Mouse (Mus musculus) forebrain, embryonic 13.5 days (tissue): Measurements from ENCODE around the gene Nova2. TPM values are rescaled to one million over a fixed set of nuclear protein-coding genes. Genes with fewer than 3 reads are reported as not detected.
A peak's percentile ranks its signal among the peaks of the same experiment; 100 is the strongest.

ENCODE experiments used
- ATAC-seq: fragments of 200-750 bp; cut with Nextera tagmentation; 2 replicates; pipeline ENCODE4 v1.8.0; 2017
- H3K27ac ChIP-seq: fragments of 300-500 bp; sonication (generic); 2 replicates; pipeline ENCODE4 v1.5.1; 2015; ENCODE audit warnings: inconsistent platforms, mild to moderate bottlenecking, moderate library complexity
- H3K27me3 ChIP-seq: fragments of 300-500 bp; sonication (generic); 2 replicates; pipeline ENCODE4 v1.6.1; 2015; ENCODE audit warnings: mild to moderate bottlenecking, inconsistent platforms
- H3K36me3 ChIP-seq: fragments of 300-500 bp; sonication (generic); 2 replicates; pipeline ENCODE4 v1.6.1; 2015; ENCODE audit warnings: mild to moderate bottlenecking, inconsistent platforms; ENCODE audit not compliant: poor library complexity, severe bottlenecking
- H3K4me1 ChIP-seq: fragments of 300-500 bp; sonication (generic); 2 replicates; pipeline ENCODE4 v1.6.1; 2015; ENCODE audit warnings: inconsistent platforms
- H3K4me2 ChIP-seq: fragments of 300-500 bp; sonication (generic); 2 replicates; pipeline ENCODE4 v1.6.1; 2015; ENCODE audit warnings: inconsistent platforms, mild to moderate bottlenecking, moderate library complexity
- H3K4me3 ChIP-seq: fragments of 300-500 bp; sonication (generic); 2 replicates; pipeline ENCODE4 v1.5.1; 2015; ENCODE audit warnings: mild to moderate bottlenecking, inconsistent platforms
- H3K9ac ChIP-seq: fragments of 300-500 bp; sonication (generic); 2 replicates; pipeline ENCODE4 v1.6.1; 2015; ENCODE audit warnings: mild to moderate bottlenecking, inconsistent platforms
- H3K9me3 ChIP-seq: fragments of 300-500 bp; sonication (generic); replicated peaks from 2 replicates; pipeline ENCODE4 v1.6.1; 2016; ENCODE audit warnings: inconsistent platforms
- WGBS: fragments of 180-500 bp; shearing (Covaris S2); methylation state at CpG from one replicate; pipeline ENCODE4 v1.1.7; 2015; 5-methylcytosine and 5-hydroxymethylcytosine counted together
- polyA plus RNA-seq: library from polyadenylated mRNA; unstranded; fragments of >200 nt; fragmentation: Nextera tagmentation; extraction: Ambion mirVana; gene quantifications from 2 replicates; pipeline ENCODE4 v1.2.1, GENCODE M21; 2015

Nova2 gene
- polyA plus RNA-seq, 1 experiment from 2014 or later = 12.3 TPM

DNA sequence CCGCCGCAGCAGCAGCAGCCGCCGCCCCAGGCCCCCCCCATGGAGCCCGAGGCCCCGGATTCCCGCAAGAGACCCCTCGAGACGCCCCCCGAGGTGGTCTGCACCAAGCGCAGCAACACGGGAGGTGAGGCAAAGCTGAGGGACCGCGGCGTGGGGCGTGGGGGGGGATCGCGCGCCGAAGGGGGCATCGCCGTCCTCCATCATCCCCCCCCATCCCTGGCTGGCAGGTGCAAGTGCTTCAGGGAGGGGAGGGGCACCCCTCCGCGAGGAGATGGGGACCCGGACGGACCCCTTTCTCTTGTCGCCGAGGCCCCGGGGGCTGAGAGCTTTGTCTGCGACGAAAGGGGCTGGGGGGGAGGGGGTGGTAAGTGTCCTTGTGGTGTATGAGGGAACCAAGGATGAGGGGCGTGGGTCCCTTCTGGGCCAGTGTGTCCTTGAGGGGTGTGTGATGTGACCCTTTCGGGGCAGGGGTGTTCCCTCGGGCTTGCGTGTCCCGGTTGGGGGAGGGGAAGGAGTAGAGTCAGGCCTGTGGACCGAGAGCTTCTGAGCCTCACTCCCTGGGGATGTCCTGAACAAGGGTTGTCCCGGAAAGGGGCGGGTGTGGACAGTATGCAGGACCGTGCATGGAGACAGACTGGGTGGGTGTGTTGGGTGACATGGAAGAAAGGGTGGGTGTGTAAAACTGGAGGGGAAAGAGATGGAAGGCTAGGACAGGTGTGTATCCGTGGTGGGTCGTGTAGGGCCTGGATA is 528 bp downstream of the Nova2 start:
- 0% methylated on average over 33 of the region's 42 CpGs for WGBS
- ATAC-seq = peak; percentile 30
- H3K4me2 ChIP-seq = peak overlapping the region; percentile 92

DNA sequence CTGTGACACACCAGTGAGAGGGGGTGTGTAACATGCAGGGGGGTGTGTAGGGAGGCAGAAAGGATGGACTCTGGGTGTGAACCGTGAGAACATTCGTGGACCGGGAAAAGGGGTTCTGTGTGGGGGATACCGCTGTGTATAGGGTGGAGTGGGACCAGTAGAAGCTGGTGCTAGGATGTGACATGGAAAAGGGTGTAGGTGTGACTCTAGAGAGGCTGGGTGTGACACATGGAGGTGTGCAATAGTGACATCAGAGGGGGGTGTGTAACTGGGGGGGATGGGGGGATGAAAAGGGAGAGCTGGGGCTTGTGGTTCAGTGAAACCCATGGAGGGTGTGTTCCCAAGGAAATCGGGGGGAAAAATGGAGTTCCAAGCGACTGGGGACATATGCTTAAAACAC is 1.2 kb downstream of the Nova2 start:
- no peaks in the 10 kb centered on the region for H3K36me3 ChIP-seq
- peak; percentile 9; the same call in 1 of the 2 replicates for ATAC-seq
- no peaks in the 10 kb centered on the region for H3K27me3 ChIP-seq
- peak overlapping the region; percentile 92 for H3K4me2 ChIP-seq
- H3K4me1 ChIP-seq = peaks cover 73% of the 10 kb centered on the region
- 54% methylated on average over 6 of the region's 6 CpGs for WGBS
- no peaks in the 10 kb centered on the region for H3K9me3 ChIP-seq
- peak overlapping the region; percentile 99 for H3K9ac ChIP-seq
- H3K27ac ChIP-seq = peak overlapping the region; percentile 94
- peak overlapping the region; percentile 95 for H3K4me3 ChIP-seq

More for the DNA sequence above, 528 bp downstream of the Nova2 start:
- Histone ChIP-seq H3K36me3 (no peaks in the 10 kb centered on the region), H3K4me3 (peak overlapping the region; percentile 95), H3K9me3 (no peaks in the 10 kb centered on the region), H3K9ac (peak overlapping the region; percentile 99), H3K27ac (peak overlapping the region; percentile 94), H3K4me1 (peaks cover 71% of the 10 kb centered on the region), H3K27me3 (no peaks in the 10 kb centered on the region)

DNA sequence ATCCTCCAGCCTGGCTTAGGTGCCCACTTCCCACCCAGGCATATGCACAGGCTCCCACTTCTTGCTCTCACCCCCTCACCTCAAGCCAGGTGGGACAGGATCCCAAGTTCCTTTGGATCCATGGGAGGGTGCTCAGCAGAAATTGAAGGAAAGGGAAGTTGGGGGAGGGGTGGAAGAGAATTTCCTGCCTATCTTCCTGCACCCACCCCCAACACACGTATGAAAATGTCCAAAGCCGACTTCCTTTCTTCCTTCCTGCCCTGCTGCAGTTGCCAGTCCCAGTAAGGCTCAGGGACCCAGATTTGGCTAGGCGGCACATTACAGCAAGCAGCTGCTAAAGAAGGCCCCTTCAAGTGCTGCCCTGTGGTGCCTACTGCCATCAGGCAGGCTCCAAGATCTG is 2.1 kb downstream of the Nova2 start:
- peak overlapping the region; percentile 94; the same call in 1 of the 2 replicates for H3K27ac ChIP-seq
- 57% methylated on average over 3 of the region's 3 CpGs for WGBS

DNA sequence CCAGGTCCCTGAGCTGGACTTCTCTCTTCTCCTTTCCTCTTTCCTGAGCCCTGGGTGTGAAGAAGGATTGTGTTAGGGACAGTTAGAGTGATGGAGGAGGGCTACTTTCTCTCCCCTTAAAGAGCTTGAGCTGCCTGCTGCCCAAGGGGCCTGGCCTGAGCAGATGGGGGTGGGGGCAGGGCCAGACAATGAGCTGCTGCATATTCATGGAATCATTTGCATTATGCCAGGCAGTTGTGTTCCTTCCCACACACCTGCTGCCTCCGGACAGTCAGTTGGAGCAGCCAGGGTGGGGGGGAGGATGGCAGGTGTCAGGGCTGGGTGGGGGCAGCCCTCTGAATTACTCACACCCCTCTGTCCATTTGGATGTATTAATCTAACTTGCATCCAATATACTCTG is 16.7 kb downstream of the Nova2 start:
- Histone ChIP-seq H3K27ac (peak overlapping the region; percentile 88), H3K4me2 (peak overlapping the region; percentile 49), H3K9me3 (no peaks in the 10 kb centered on the region), H3K4me1 (peaks cover 45% of the 10 kb centered on the region), H3K4me3 (peak overlapping the region; percentile 16; the same call in 1 of the 2 replicates), H3K36me3 (peaks cover 40% of the 10 kb centered on the region), H3K27me3 (no peaks in the 10 kb centered on the region), H3K9ac (peak overlapping the region; percentile 48; the same call in 1 of the 2 replicates)
- peak; percentile 86 for ATAC-seq
- 0% methylated on average over 1 of the region's 1 CpGs for WGBS

More for the DNA sequence above, 2.1 kb downstream of the Nova2 start:
- no peak for ATAC-seq
- Histone ChIP-seq H3K4me1 (peaks cover 66% of the 10 kb centered on the region), H3K4me3 (peak overlapping the region; percentile 95), H3K9ac (0 out of 2 replicates have a peak overlapping the region, but pooled peaks have one; percentile 99), H3K27me3 (no peaks in the 10 kb centered on the region), H3K9me3 (no peaks in the 10 kb centered on the region), H3K4me2 (peak overlapping the region; percentile 92), H3K36me3 (no peaks in the 10 kb centered on the region)

DNA sequence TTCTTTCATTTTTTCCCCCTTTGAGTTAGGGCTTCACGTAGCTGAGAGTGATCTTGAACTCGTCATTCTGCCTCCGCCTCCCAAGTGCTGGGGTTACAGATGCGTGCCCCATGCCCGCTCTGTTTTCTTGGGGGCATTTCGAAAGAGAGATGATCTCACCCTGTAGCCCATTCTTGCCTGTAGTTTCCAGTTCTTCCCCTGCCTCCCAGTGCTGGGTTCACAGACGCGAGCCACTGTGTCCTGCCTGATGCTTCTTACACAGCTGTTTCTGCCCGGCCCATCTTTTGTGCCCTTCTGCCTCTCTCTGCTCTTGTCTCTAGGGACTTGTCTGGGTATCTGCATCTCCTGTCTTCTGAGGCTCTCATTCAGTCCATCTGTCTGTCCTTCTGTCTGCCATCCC is 17.1 kb downstream of the Nova2 start:
- H3K9ac ChIP-seq = peak overlapping the region; percentile 22; the same call in 1 of the 2 replicates
- no peak overlapping the region for H3K4me3 ChIP-seq
- peak; percentile 39 for ATAC-seq
- no peaks in the 10 kb centered on the region for H3K9me3 ChIP-seq
- H3K4me2 ChIP-seq = peak overlapping the region; percentile 49
- H3K36me3 ChIP-seq = peaks cover 44% of the 10 kb centered on the region
- peaks cover 46% of the 10 kb centered on the region for H3K4me1 ChIP-seq
- no peaks in the 10 kb centered on the region for H3K27me3 ChIP-seq
- peak overlapping the region; percentile 88 for H3K27ac ChIP-seq
- WGBS = 44% methylated on average over 9 of the region's 9 CpGs

DNA sequence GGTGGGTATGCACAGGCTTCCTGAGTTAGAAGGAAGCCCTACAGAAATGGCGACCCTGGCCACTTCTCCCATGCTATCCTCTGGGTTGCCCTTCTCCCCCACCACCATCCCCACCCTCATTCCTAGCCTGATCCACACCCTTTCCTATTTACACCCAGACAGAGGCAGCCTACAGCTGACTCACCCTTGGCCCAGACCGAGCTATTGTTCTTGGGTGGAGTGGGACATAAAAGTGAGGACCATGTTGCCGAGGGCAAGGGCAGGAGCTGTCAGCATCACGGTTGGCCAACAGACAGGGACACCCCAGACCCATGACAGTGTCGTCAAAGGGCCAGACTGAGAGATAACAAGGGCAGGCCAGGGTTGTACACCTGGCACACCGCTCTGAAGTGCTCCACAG is 22.5 kb downstream of the Nova2 start:
- Histone ChIP-seq H3K9ac (0 out of 2 replicates have a peak overlapping the region, but pooled peaks have one; percentile 43), H3K9me3 (no peaks in the 10 kb centered on the region), H3K27ac (peak overlapping the region; percentile 95), H3K4me2 (no peak overlapping the region), H3K27me3 (no peaks in the 10 kb centered on the region), H3K4me3 (no peak overlapping the region), H3K4me1 (peaks cover 48% of the 10 kb centered on the region), H3K36me3 (peaks cover 49% of the 10 kb centered on the region)
- 53% methylated on average over 6 of the region's 6 CpGs for WGBS
- no peak for ATAC-seq

DNA sequence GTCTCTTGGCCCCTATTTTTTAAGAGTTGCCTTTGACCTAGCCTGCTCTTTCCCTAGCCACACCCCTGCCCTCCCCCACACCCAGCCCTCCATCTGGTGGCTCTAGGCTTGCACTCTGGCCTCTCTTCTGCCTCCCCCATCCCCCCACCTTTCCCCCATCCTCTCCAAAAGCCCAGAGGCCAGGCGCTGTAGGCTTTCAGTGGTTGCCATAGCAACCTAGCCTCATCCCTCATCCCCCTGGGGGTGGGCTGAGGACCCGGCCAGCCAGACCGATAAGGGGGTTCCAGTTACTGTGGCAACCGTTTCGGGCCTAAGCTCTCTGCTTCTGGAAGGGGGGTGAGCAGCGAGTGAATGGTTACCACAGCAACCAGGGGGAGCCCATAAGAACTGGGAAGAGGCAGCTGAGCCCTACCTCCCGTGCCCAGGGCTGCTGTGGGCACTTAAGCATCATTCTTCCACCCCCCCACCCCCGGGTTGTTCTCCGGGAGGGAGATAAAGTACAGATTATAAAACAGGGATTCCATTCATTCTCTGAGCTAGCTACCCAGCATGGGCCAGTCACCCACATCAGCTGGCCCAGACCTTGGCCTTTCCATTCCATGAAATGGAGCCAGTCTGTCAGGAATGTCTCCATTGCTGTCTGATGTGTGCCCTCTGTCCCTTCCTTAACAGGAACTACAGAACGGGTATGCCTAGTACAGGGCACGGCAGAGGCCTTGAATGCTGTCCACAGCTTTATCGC is 24.3 kb downstream of the Nova2 start:
- ATAC-seq = peak; percentile 92
- no peaks in the 10 kb centered on the region for H3K9me3 ChIP-seq
- H3K4me1 ChIP-seq = peaks cover 42% of the 10 kb centered on the region
- H3K27ac ChIP-seq = peak overlapping the region; percentile 95
- WGBS = 11% methylated on average over 12 of the region's 12 CpGs
- peak overlapping the region; percentile 27 for H3K9ac ChIP-seq
- peaks cover 61% of the 10 kb centered on the region for H3K36me3 ChIP-seq
- H3K4me2 ChIP-seq = peak overlapping the region; percentile 53
- peak overlapping the region; percentile 20 for H3K4me3 ChIP-seq
- no peaks in the 10 kb centered on the region for H3K27me3 ChIP-seq

DNA sequence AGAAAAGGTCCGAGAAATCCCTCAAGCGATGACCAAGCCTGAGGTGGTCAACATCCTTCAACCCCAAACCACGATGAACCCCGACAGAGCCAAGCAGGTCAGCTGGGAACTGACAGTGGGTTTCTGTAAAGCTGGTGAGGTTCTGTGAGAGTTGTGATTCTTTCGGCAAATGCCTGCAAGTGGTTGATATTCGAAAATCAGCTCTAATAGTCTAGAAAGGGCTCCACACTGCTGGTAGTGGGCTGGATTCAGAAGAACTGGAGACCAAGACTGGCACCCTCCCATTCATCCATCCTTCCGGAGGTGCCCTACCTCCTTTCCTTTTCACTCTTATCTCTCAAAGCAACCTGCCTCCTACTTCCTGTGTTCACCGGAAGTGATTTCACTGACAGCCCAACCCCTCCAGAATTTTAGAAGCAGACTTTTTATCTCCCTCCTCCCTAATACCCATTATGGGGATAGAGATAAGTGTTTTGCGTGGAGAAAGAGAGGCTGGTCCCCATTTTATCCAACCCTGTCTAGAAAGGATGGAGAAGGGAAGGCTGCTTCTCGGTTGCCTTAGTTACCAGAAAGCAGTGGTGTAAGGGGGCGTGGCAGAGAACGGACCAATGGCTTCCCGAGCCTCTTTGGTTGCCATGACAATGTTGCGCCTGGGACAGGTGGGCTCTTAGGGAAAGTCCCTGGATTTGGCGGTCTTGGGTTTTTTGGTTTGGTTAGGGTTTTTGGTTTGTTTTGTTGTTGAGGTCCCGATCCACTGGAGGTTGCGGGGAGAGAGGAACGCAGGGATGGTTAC is 25.0 kb downstream of the Nova2 start:
- Histone ChIP-seq H3K27ac (peak overlapping the region; percentile 95), H3K4me2 (peak overlapping the region; percentile 53), H3K27me3 (no peaks in the 10 kb centered on the region), H3K4me3 (peak overlapping the region; percentile 20), H3K4me1 (peaks cover 42% of the 10 kb centered on the region), H3K36me3 (peaks cover 59% of the 10 kb centered on the region), H3K9ac (peak overlapping the region; percentile 27), H3K9me3 (no peaks in the 10 kb centered on the region)
- ATAC-seq = peak; percentile 50
- WGBS = 14% methylated on average over 18 of the region's 18 CpGs

DNA sequence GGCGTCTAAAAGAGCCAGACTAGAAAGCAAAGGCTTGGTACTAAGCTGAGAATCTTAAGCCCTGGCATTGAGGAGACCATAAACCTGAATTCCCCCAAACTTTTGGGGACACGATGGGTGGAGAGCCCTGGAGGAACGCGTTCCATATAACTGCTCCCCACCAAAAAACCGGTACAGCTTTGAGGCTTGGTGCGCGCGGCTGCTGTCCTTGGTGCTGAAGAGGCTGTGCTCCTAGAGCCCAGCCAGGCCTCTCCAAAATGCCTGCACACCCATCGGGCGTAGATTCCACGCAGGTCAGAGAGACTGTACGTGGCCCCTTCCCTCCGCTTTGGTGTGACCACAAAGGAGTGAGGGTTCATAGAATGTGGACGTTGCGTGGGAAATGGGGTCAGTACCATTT is 25.7 kb downstream of the Nova2 start:
- Histone ChIP-seq H3K36me3 (peaks cover 60% of the 10 kb centered on the region), H3K4me1 (peaks cover 42% of the 10 kb centered on the region), H3K4me2 (peak overlapping the region; percentile 53), H3K4me3 (peak overlapping the region; percentile 20; the same call in 1 of the 2 replicates), H3K27me3 (no peaks in the 10 kb centered on the region), H3K9me3 (no peaks in the 10 kb centered on the region), H3K27ac (peak overlapping the region; percentile 95), H3K9ac (no peak overlapping the region)
- 19% methylated on average over 15 of the region's 15 CpGs for WGBS
- no peak for ATAC-seq

DNA sequence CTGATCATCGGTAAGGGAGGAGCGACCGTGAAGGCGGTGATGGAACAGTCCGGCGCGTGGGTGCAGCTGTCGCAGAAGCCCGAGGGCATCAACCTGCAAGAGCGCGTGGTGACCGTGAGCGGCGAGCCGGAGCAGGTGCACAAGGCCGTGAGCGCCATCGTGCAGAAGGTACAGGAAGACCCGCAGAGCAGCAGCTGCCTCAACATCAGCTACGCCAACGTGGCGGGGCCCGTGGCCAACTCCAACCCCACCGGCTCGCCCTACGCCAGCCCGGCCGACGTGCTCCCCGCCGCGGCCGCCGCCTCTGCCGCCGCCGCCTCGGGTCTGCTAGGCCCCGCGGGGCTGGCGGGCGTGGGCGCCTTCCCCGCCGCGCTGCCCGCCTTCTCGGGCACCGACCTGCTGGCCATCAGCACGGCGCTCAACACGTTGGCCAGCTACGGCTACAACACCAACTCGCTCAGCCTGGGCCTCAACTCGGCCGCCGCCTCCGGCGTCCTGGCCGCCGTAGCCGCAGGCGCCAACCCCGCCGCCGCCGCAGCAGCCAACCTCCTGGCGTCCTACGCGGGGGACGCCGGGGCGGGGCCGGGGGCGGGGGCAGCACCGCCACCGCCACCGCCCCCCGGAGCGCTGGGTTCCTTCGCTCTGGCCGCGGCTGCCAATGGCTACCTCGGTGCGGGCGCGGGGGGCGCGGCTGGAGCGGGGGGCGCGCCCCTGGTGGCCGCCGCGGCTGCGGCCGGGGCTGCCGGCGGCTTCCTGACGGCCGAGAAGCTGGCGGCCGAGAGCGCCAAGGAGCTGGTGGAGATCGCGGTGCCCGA is 32.1 kb downstream of the Nova2 start:
- H3K4me3 ChIP-seq = peak overlapping the region; percentile 47
- H3K9ac ChIP-seq = peak overlapping the region; percentile 79
- no peaks in the 10 kb centered on the region for H3K27me3 ChIP-seq
- peak overlapping the region; percentile 81 for H3K4me2 ChIP-seq
- H3K36me3 ChIP-seq = peaks cover 42% of the 10 kb centered on the region
- peak; percentile 54 for ATAC-seq
- peaks cover 44% of the 10 kb centered on the region for H3K4me1 ChIP-seq
- no peaks in the 10 kb centered on the region for H3K9me3 ChIP-seq
- WGBS = 1% methylated on average over 89 of the region's 107 CpGs
- peak overlapping the region; percentile 77 for H3K27ac ChIP-seq

DNA sequence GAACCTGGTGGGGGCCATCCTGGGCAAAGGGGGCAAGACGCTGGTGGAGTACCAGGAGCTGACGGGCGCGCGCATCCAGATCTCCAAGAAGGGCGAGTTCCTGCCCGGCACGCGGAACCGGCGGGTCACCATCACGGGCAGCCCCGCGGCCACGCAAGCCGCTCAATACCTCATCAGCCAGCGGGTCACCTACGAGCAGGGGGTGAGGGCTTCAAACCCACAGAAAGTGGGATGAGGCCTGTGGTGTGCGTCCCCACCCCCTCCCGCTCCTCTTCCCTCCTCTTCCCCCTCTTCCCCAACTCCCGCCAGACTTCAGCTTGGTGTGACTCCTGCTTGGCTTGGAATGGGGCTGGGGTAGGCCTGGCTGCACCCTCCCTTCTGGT is 32.7 kb downstream of the Nova2 start:
- 0 out of 2 replicates have a peak overlapping the region, but pooled peaks have one; percentile 77 for H3K27ac ChIP-seq
- H3K9me3 ChIP-seq = no peaks in the 10 kb centered on the region
- H3K27me3 ChIP-seq = peaks cover 3% of the 10 kb centered on the region; the same call in 1 of the 2 replicates
- peaks cover 50% of the 10 kb centered on the region for H3K4me1 ChIP-seq
- H3K4me2 ChIP-seq = peak overlapping the region; percentile 81
- peak; percentile 2; the same call in 1 of the 2 replicates for ATAC-seq
- H3K4me3 ChIP-seq = peak overlapping the region; percentile 47
- peak overlapping the region; percentile 79 for H3K9ac ChIP-seq
- H3K36me3 ChIP-seq = peaks cover 36% of the 10 kb centered on the region
- WGBS = 7% methylated on average over 20 of the region's 21 CpGs
